Mouse (Mus musculus) embryonic facial prominence, embryonic 10.5 days (tissue): ENCODE measurements around the gene Rsph1. TPM values are rescaled to one million over a fixed set of nuclear protein-coding genes. Genes with fewer than 3 reads are reported as not detected.
A peak's percentile ranks its signal among the peaks of the same experiment; 100 is the strongest.

Source experiments
- DNase-seq: peaks from one replicate; pipeline ENCODE4 v3.0.0-alpha.2; 2017; ENCODE audit warnings: low spot score
- H3K27ac ChIP-seq: fragments of 300-500 bp; sonication (generic); replicated peaks from 2 replicates; pipeline ENCODE4 v1.5.1; 2016; ENCODE audit warnings: mild to moderate bottlenecking
- H3K27me3 ChIP-seq: fragments of 300-500 bp; sonication (generic); replicated peaks from 2 replicates; pipeline ENCODE4 v1.6.1; 2016; ENCODE audit warnings: low read depth, mild to moderate bottlenecking; ENCODE audit not compliant: poor library complexity, severe bottlenecking
- H3K36me3 ChIP-seq: fragments of 300-500 bp; sonication (generic); replicated peaks from 2 replicates; pipeline ENCODE4 v1.6.1; 2016; ENCODE audit warnings: mild to moderate bottlenecking, moderate library complexity
- H3K4me1 ChIP-seq: fragments of 300-500 bp; sonication (generic); 2 replicates; pipeline ENCODE4 v1.6.1; 2016
- H3K4me3 ChIP-seq: fragments of 300-500 bp; sonication (generic); 2 replicates; pipeline ENCODE4 v1.5.1; 2016; ENCODE audit warnings: mild to moderate bottlenecking, moderate library complexity
- H3K9me3 ChIP-seq: fragments of 300-500 bp; sonication (generic); 2 replicates; pipeline ENCODE4 v1.6.1; 2016; ENCODE audit warnings: mild to moderate bottlenecking
- WGBS: fragments of 180-500 bp; shearing (Covaris S2); methylation state at CpG from one replicate; pipeline ENCODE4 v1.1.7; 2016; 5-methylcytosine and 5-hydroxymethylcytosine counted together
- polyA plus RNA-seq: library from polyadenylated mRNA; unstranded; fragments of >200 nt; fragmentation: Nextera tagmentation; extraction: Ambion mirVana; gene quantifications from 2 replicates; pipeline ENCODE4 v1.2.1, GENCODE M21; 2016

Gene Rsph1
- polyA plus RNA-seq, 1 experiment from 2014 or later: 1.8 TPM

- DNase-seq: no peak
- no peak overlapping the region for H3K27ac ChIP-seq
- no peaks in the 10 kb centered on the region for H3K27me3 ChIP-seq
- peaks cover 20% of the 10 kb centered on the region for H3K4me1 ChIP-seq
- WGBS: 82% methylated on average over 1 of the region's 1 CpGs
- no peaks in the 10 kb centered on the region for H3K9me3 ChIP-seq
- no peak overlapping the region for H3K4me3 ChIP-seq
- no peaks in the 10 kb centered on the region for H3K36me3 ChIP-seq
Measured at GRCm38 (mm10) chr17:31268016-31268415, 9.2 kb downstream of the Rsph1 start.

GRCm38 (mm10) chr17:31267603-31268002 is 9.6 kb downstream of the Rsph1 start:
- H3K36me3 ChIP-seq: no peaks in the 10 kb centered on the region
- H3K4me3 ChIP-seq: no peak overlapping the region
- H3K27ac ChIP-seq: no peak overlapping the region
- no peaks in the 10 kb centered on the region for H3K27me3 ChIP-seq
- no peaks in the 10 kb centered on the region for H3K9me3 ChIP-seq
- DNase-seq: no peak
- WGBS: 78% methylated on average over 6 of the region's 6 CpGs
- H3K4me1 ChIP-seq: peaks cover 23% of the 10 kb centered on the region

GRCm38 (mm10) chr17:31267138-31267537 is 10.0 kb downstream of the Rsph1 start:
- Histone ChIP-seq H3K36me3 (no peaks in the 10 kb centered on the region), H3K9me3 (no peaks in the 10 kb centered on the region), H3K4me3 (no peak overlapping the region), H3K4me1 (peaks cover 23% of the 10 kb centered on the region), H3K27ac (no peak overlapping the region), H3K27me3 (no peaks in the 10 kb centered on the region)
- 72% methylated on average over 4 of the region's 4 CpGs for WGBS
- no peak for DNase-seq

- no peaks in the 10 kb centered on the region for H3K36me3 ChIP-seq
- H3K27ac ChIP-seq: no peak overlapping the region
- H3K4me1 ChIP-seq: peaks cover 23% of the 10 kb centered on the region
- WGBS: 84% methylated on average over 7 of the region's 7 CpGs
- H3K9me3 ChIP-seq: no peaks in the 10 kb centered on the region
- no peak for DNase-seq
- no peak overlapping the region for H3K4me3 ChIP-seq
- H3K27me3 ChIP-seq: no peaks in the 10 kb centered on the region
Measured at GRCm38 (mm10) chr17:31266321-31266950, 10.7 kb downstream of the Rsph1 start.

GRCm38 (mm10) chr17:31265831-31266230 is 11.4 kb downstream of the Rsph1 start:
- H3K9me3 ChIP-seq: no peaks in the 10 kb centered on the region
- DNase-seq: no peak
- 91% methylated on average over 9 of the region's 9 CpGs for WGBS
- H3K36me3 ChIP-seq: no peaks in the 10 kb centered on the region
- no peak overlapping the region for H3K27ac ChIP-seq
- H3K27me3 ChIP-seq: no peaks in the 10 kb centered on the region
- H3K4me1 ChIP-seq: peaks cover 20% of the 10 kb centered on the region
- no peak overlapping the region for H3K4me3 ChIP-seq

GRCm38 (mm10) chr17:31265171-31265572 is 12.0 kb downstream of the Rsph1 start:
- H3K9me3 ChIP-seq: no peaks in the 10 kb centered on the region
- no peak overlapping the region for H3K4me3 ChIP-seq
- H3K27ac ChIP-seq: no peak overlapping the region; the same call in 1 of the 2 replicates
- 13% methylated on average over 3 of the region's 3 CpGs for WGBS
- peak; percentile 28 for DNase-seq
- no peaks in the 10 kb centered on the region for H3K27me3 ChIP-seq
- peaks cover 24% of the 10 kb centered on the region for H3K4me1 ChIP-seq
- no peaks in the 10 kb centered on the region for H3K36me3 ChIP-seq

GRCm38 (mm10) chr17:31264372-31264771 is 12.8 kb downstream of the Rsph1 start:
- DNase-seq: no peak
- peak overlapping the region; percentile 2; the same call in 1 of the 2 replicates for H3K27ac ChIP-seq
- no peaks in the 10 kb centered on the region for H3K36me3 ChIP-seq
- H3K4me1 ChIP-seq: peaks cover 28% of the 10 kb centered on the region
- H3K4me3 ChIP-seq: no peak overlapping the region
- H3K9me3 ChIP-seq: no peaks in the 10 kb centered on the region
- no peaks in the 10 kb centered on the region for H3K27me3 ChIP-seq
- 46% methylated on average over 6 of the region's 6 CpGs for WGBS

GRCm38 (mm10) chr17:31263770-31264169 is 13.4 kb downstream of the Rsph1 start:
- Histone ChIP-seq H3K27me3 (no peaks in the 10 kb centered on the region), H3K9me3 (no peaks in the 10 kb centered on the region), H3K36me3 (no peaks in the 10 kb centered on the region), H3K27ac (no peak overlapping the region), H3K4me3 (no peak overlapping the region), H3K4me1 (peaks cover 34% of the 10 kb centered on the region)
- no peak for DNase-seq
- 87% methylated on average over 5 of the region's 5 CpGs for WGBS

GRCm38 (mm10) chr17:31262715-31263114 is 14.5 kb downstream of the Rsph1 start:
- no peaks in the 10 kb centered on the region for H3K9me3 ChIP-seq
- no peak overlapping the region for H3K27ac ChIP-seq
- no peaks in the 10 kb centered on the region for H3K36me3 ChIP-seq
- WGBS: 74% methylated on average over 5 of the region's 5 CpGs
- no peaks in the 10 kb centered on the region for H3K27me3 ChIP-seq
- peaks cover 39% of the 10 kb centered on the region for H3K4me1 ChIP-seq
- no peak overlapping the region for H3K4me3 ChIP-seq
- DNase-seq: no peak

- H3K4me1 ChIP-seq: peaks cover 39% of the 10 kb centered on the region
- no peak for DNase-seq
- no peaks in the 10 kb centered on the region for H3K27me3 ChIP-seq
- no peaks in the 10 kb centered on the region for H3K9me3 ChIP-seq
- H3K36me3 ChIP-seq: no peaks in the 10 kb centered on the region
- no peak overlapping the region for H3K4me3 ChIP-seq
- WGBS: 85% methylated on average over 6 of the region's 6 CpGs
- no peak overlapping the region for H3K27ac ChIP-seq
Measured at GRCm38 (mm10) chr17:31261352-31261751, 15.8 kb downstream of the Rsph1 start.

GRCm38 (mm10) chr17:31260430-31260829 is 16.8 kb downstream of the Rsph1 start:
- no peaks in the 10 kb centered on the region for H3K36me3 ChIP-seq
- no peak overlapping the region for H3K27ac ChIP-seq
- H3K4me3 ChIP-seq: no peak overlapping the region
- WGBS: 89% methylated on average over 7 of the region's 7 CpGs
- H3K27me3 ChIP-seq: no peaks in the 10 kb centered on the region
- H3K9me3 ChIP-seq: no peaks in the 10 kb centered on the region
- no peak for DNase-seq
- peaks cover 35% of the 10 kb centered on the region for H3K4me1 ChIP-seq

- Histone ChIP-seq H3K27me3 (no peaks in the 10 kb centered on the region), H3K36me3 (no peaks in the 10 kb centered on the region), H3K9me3 (no peaks in the 10 kb centered on the region), H3K4me3 (no peak overlapping the region), H3K27ac (no peak overlapping the region), H3K4me1 (peaks cover 29% of the 10 kb centered on the region)
- WGBS: 74% methylated on average over 4 of the region's 4 CpGs
- no peak for DNase-seq
Measured at GRCm38 (mm10) chr17:31259825-31260224, 17.4 kb downstream of the Rsph1 start.

GRCm38 (mm10) chr17:31259145-31259544 is 18.0 kb downstream of the Rsph1 start:
- Histone ChIP-seq H3K9me3 (no peaks in the 10 kb centered on the region), H3K27ac (no peak overlapping the region), H3K4me3 (no peak overlapping the region), H3K36me3 (no peaks in the 10 kb centered on the region), H3K27me3 (no peaks in the 10 kb centered on the region), H3K4me1 (peaks cover 26% of the 10 kb centered on the region)
- no peak for DNase-seq
- WGBS: 78% methylated on average over 4 of the region's 4 CpGs
